Comparison of ENCODE assay signal across 1 mouse cellular context in the genomic region with DNA sequence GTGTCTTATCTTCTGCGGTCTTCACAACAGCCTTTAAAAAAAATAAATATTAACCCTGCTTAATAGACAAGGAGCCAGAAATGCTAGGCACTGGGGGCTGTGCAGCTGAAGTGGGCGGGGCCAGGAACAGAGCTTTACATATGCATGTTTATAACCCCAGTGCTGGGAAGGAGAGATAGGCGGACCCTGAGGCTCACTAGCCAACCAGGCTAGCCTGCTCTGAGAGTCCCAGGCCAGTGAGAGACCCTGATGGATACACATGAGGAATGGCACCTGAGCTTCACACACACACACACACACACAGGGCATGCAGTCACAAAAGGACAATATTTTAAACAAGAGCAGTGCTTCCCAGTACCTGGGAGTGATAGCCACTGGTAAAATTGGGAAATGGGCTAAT.
TF ChIP-seq lines count a peak whose summit lies in the region.

No protein-coding gene starts in this region.

TF ChIP-seq in myocyte, 11 proteins besides CTCF, POLR2A, EP300 and RAD21 (continued from another document):
- TF ChIP-seq SRF (IDR thresholded peaks at IDR 0.05; ENCODE audit: control insufficient read depth, insufficient read length, low read depth) (no peak), CEBPB (IDR thresholded peaks at IDR 0.05; ENCODE audit: insufficient read depth, poor library complexity, severe bottlenecking) (no peak), POLR2AphosphoS2 (IDR thresholded peaks at IDR 0.05; ENCODE audit: insufficient read length, low read depth) (no peak)
